Mouse (Mus musculus) liver, embryonic 14.5 days (tissue): Measurements from ENCODE around the gene Hist1h2be. TPM values are rescaled to one million over a fixed set of nuclear protein-coding genes. Genes with fewer than 3 reads are reported as not detected.
"Not testable (repeated sequence)": the region's sequence is repeated elsewhere in the genome, so short reads cannot be mapped to it uniquely, and the experiment has no call there.

Experiments used
- ATAC-seq: fragments of 200-750 bp; cut with Nextera tagmentation; 2 replicates; pipeline ENCODE4 v1.8.0; 2017; ENCODE audit warnings: moderate number of reproducible peaks, mild to moderate bottlenecking, moderate library complexity; ENCODE audit not compliant: insufficient read depth
- DNase-seq, 3 experiments: peaks; one replicate each; pipeline ENCODE4 v3.0.0-alpha.2; 2012 to 2013; ENCODE audit warnings: low read depth in 3 of 3, low spot score in 3 of 3
- H3K27ac ChIP-seq: fragments of 300-500 bp; sonication (generic); 2 replicates; pipeline ENCODE4 v1.5.1; 2014; ENCODE audit warnings: moderate library complexity, mild to moderate bottlenecking, control low read depth, inconsistent platforms
- H3K27me3 ChIP-seq: fragments of 300-500 bp; sonication (generic); 2 replicates; pipeline ENCODE4 v1.6.1; 2014; ENCODE audit warnings: mild to moderate bottlenecking, low read length, moderate library complexity; ENCODE audit not compliant: control insufficient read depth, insufficient read depth
- H3K36me3 ChIP-seq: fragments of 300-500 bp; sonication (generic); replicated peaks from 2 replicates; pipeline ENCODE4 v1.6.1; 2014; ENCODE audit warnings: low read depth; ENCODE audit not compliant: control insufficient read depth, insufficient read depth
- H3K4me1 ChIP-seq, 2 experiments: fragments of 200-500 bp in 1 of 2; fragments of 300-500 bp in 1 of 2; sonication (generic) in 1 of 2; replicated peaks; 2 replicates each; pipeline ENCODE4 v1.6.1; 2012 to 2014; ENCODE audit warnings: antibody characterized with exemption in 1 of 2, inconsistent platforms in 1 of 2, low read length in 1 of 2; ENCODE audit not compliant: control insufficient read depth in 2 of 2, insufficient read depth in 2 of 2
- H3K4me2 ChIP-seq: fragments of 300-500 bp; sonication (generic); 2 replicates; pipeline ENCODE4 v1.6.1; 2014; ENCODE audit warnings: low read depth, mild to moderate bottlenecking, control low read depth, moderate library complexity
- H3K4me3 ChIP-seq, 2 experiments: fragments of 200-500 bp in 1 of 2; fragments of 300-500 bp in 1 of 2; sonication (generic) in 1 of 2; 2 replicates each; pipeline ENCODE4 v1.5.1; 2012 to 2014; ENCODE audit warnings: low read depth in 2 of 2, low read length in 2 of 2, mild to moderate bottlenecking in 2 of 2, control low read depth in 1 of 2, inconsistent platforms in 1 of 2, moderate library complexity in 1 of 2; ENCODE audit not compliant: insufficient read depth in 1 of 2
- H3K9ac ChIP-seq: fragments of 300-500 bp; sonication (generic); replicated peaks from 2 replicates; pipeline ENCODE4 v1.6.1; 2014; ENCODE audit warnings: mild to moderate bottlenecking, control low read depth, moderate library complexity
- H3K9me3 ChIP-seq: fragments of 300-500 bp; sonication (generic); 2 replicates; pipeline ENCODE4 v1.6.1; 2016; ENCODE audit warnings: low read length, mixed read lengths; ENCODE audit not compliant: control insufficient read depth
- CTCF ChIP-seq: IDR thresholded peaks from 2 replicates; pipeline ENCODE4 v1.5.1; 2016; ENCODE audit warnings: antibody characterized with exemption, low read depth, control low read depth
- EP300 ChIP-seq: IDR thresholded peaks from 2 replicates; pipeline ENCODE4 v1.6.1; 2016; ENCODE audit warnings: antibody characterized with exemption, low read depth
- WGBS: fragments of 180-500 bp; shearing (Covaris S2); extraction: QIAGEN DNeasy Blood & Tissue Kit; methylation state at CpG from one replicate; pipeline ENCODE4 v1.1.7; 2014; ENCODE audit not compliant: insufficient replicate concordance; 5-methylcytosine and 5-hydroxymethylcytosine counted together
- polyA plus RNA-seq, 2 experiments: library from polyadenylated mRNA; depleted of rRNA in 1 of 2; stranded (reverse) in 1 of 2; unstranded in 1 of 2; fragments of >200 nt; fragmentation: Nextera tagmentation in 1 of 2; extraction: Ambion mirVana in 1 of 2; gene quantifications; 2 replicates each; pipeline versions ENCODE4 v1.2.1 to v1.2.3; 2012 to 2014

Hist1h2be gene
- polyA plus RNA-seq, 2 experiments: 0.95 to 3.3 TPM

DNA sequence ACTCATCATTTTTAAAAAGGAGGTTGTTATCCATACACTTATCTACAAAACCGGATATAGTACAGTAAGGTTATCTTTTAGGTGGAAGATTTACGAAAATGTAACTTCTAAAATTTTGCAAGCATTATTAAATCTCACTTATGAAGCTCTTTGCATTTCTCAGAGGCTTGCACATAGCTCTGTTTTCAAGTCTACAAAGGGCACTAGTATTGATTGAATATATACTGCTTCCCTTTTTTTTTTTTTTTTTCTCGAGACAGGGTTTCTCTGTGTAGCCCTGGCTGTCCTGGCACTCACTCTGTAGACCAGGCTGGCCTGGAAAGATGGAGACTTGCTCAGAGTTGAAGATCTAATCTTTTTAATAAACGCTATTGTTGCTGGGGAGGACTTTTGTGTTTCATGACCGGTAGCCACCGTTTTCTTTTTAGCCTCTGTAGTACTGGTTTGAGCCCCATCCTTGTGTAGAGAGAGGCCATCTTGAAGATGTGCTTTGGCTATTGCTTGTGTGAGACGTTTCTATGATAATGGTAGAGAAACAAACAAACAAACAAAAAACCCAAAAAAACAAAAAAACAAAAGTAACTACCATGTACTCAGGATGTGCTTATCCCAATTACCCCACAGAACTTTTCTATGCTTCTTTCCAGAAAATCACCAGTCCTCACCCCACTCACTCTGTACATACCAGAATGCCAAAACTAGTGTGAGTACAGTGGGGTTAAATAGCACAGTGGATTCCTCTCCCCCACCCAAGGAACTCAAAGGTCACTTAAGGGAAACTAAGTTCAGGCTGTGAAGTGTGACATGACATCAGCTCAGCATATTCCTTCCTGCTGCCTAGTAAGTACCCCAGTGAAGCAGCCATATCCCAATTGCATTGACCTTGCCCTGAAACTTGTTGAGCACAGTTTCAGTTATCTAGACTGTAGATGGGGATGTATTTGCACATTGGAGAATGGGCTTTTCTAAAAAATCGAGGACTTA is 68.7 kb downstream of the Hist1h2be start:
- ATAC-seq: no peak
- peak overlapping the region; percentile 58 to 61; a peak in 3 of 4 replicates for H3K4me3 ChIP-seq
- TF ChIP-seq EP300 (no peak), CTCF (no peak)

DNA sequence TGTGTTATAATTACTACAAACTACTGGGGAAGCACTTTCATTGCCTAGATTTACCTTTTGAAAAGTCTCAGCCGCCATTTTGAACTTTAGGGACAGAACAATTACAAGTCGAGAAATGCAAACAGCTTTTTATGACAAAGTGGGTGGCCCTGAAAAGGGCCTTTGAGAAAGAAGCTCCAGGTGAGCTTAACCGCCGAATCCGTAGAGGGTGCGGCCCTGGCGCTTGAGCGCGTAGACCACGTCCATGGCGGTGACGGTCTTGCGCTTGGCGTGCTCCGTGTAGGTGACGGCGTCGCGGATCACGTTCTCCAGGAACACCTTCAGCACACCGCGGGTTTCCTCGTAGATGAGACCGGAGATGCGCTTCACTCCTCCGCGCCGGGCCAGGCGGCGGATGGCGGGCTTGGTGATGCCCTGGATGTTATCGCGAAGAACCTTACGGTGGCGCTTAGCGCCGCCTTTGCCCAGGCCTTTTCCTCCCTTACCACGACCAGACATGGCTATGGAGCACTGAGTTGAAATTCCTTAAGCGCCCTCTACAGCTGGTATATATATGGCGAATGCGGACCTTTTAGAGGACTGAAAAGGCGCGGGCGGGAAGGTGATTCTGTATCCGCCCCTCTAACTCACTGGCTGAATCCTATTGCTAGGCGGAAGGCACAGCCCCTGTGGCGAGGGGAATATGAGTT is 69.6 kb downstream of the Hist1h2be start, which contains the start of gene Hist1h4f:
Gene Hist1h4f, minus strand, starts transcription at position 503 of the 689 bp plus-strand sequence.
- WGBS: 0% methylated on average over 45 of the region's 47 CpGs
- Histone ChIP-seq H3K9ac (peak within 1 kb of the TSS; percentile 89), H3K4me3 (peak within 1 kb of the TSS; percentile 58 to 61), H3K4me2 (peak within 1 kb of the TSS; percentile 66), H3K4me1 (peaks cover 18 to 28% of the 10 kb centered on the region in 2 experiments), H3K27ac (peak within 1 kb of the TSS; percentile 98)
- not testable (repeated sequence) for H3K27me3 ChIP-seq, H3K9me3 ChIP-seq, H3K36me3 ChIP-seq
- TF ChIP-seq CTCF (peak; percentile 54), EP300 (peak; percentile 93)
- peak; percentile 94 to 95 (median 95) for DNase-seq
- ATAC-seq: peak; percentile 62

More for the DNA sequence above, 68.7 kb downstream of the Hist1h2be start:
- H3K27ac ChIP-seq: peak overlapping the region; percentile 98
- peak overlapping the region; percentile 89 for H3K9ac ChIP-seq
- no peak for DNase-seq
- no peaks in the 10 kb centered on the region for H3K9me3 ChIP-seq
- H3K4me1 ChIP-seq: peaks cover 20 to 31% of the 10 kb centered on the region in 2 experiments
- 35% methylated on average over 8 of the region's 8 CpGs for WGBS
- no peaks in the 10 kb centered on the region for H3K36me3 ChIP-seq
- H3K27me3 ChIP-seq: no peaks in the 10 kb centered on the region
- peak overlapping the region; percentile 66 for H3K4me2 ChIP-seq

DNA sequence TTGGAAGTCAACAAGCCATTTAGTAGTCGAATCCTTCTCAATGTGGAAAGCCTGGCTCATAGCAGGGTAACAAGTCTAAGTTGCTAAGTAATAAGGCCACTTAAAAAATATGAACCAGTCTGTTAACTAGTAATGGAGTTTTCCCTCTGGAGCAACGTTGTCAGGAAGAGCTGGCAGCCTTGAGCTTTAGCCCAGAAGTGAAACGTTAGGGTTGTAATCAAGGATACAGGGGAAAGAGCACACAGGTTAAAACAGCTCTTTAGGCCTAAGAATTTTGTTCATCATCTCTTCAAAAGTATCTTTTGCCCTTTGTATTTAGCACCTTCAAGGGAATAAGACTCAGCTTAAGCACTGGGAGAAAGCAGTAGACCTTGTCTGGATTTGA is 70.2 kb downstream of the Hist1h2be start:
- Histone ChIP-seq H3K4me2 (peak overlapping the region; percentile 66), H3K27ac (peak overlapping the region; percentile 98), H3K36me3 (no peaks in the 10 kb centered on the region), H3K4me3 (peak overlapping the region; percentile 58 to 61), H3K9me3 (no peaks in the 10 kb centered on the region), H3K9ac (peak overlapping the region; percentile 89), H3K27me3 (no peaks in the 10 kb centered on the region), H3K4me1 (peaks cover 18 to 31% of the 10 kb centered on the region in 2 experiments)
- ATAC-seq (peak; percentile 6; the same call in 1 of the 2 replicates), DNase-seq (peak in 1 of 3 experiments; percentile 74)
- TF ChIP-seq EP300 (no peak), CTCF (no peak)
- WGBS: 2% methylated on average over 3 of the region's 3 CpGs

DNA sequence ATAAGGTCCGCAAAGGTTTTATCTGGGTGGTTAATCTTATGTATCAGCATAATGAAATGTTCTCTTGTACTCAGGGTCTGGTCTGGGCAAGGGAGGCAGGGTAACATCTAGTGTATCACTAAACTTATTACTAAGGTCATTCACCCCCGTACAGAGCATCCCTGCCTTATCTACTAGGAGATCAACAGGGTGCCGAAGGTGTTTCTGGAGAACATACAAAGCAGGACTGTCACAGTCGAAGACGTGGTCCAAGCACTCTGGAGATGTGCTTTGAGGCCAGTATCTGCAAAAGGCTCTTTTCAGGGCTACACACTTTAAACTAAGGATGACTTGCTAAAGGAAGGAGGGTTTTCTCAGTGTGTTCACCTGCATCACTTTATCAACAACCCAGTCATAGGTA is 74.2 kb downstream of the Hist1h2be start:
- Histone ChIP-seq H3K27me3 (no peaks in the 10 kb centered on the region), H3K4me3 (no peak overlapping the region), H3K27ac (peak overlapping the region; percentile 89), H3K36me3 (no peaks in the 10 kb centered on the region), H3K4me1 (peaks cover 5 to 15% of the 10 kb centered on the region in 2 experiments), H3K4me2 (peak overlapping the region; percentile 60), H3K9me3 (no peaks in the 10 kb centered on the region), H3K9ac (peak overlapping the region; percentile 28; the same call in 1 of the 2 replicates)
- DNase-seq: no peak
- no peak for ATAC-seq
- WGBS: 69% methylated on average over 5 of the region's 5 CpGs
- TF ChIP-seq EP300 (no peak), CTCF (no peak)

DNA sequence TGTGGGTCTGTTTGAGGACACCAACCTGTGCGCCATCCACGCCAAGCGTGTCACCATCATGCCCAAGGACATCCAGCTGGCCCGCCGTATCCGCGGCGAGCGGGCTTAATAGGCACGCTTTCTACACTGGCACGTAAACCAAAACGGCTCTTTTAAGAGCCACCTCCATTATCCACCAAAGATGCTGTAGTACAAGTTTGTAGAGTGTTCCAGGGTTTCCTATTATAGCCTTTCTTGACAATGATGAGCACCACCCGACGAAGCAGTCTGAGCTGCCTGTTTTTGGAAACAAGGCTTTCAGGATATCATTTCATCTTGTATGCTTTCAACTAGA is 76.2 kb downstream of the Hist1h2be start:
- H3K36me3 ChIP-seq, H3K9me3 ChIP-seq, ATAC-seq, H3K27me3 ChIP-seq, DNase-seq: not testable (repeated sequence)
- peak overlapping the region; percentile 86 for H3K9ac ChIP-seq
- H3K4me3 ChIP-seq: peak overlapping the region; percentile 55 to 59
- 0% methylated on average over 11 of the region's 14 CpGs for WGBS
- peak overlapping the region; percentile 97 for H3K27ac ChIP-seq
- peaks cover 10 to 15% of the 10 kb centered on the region in 2 experiments for H3K4me1 ChIP-seq
- H3K4me2 ChIP-seq: peak overlapping the region; percentile 90
